Mouse (Mus musculus) cerebellum, postnatal 25 days (tissue): ENCODE results near the gene Fmnl2.

ENCODE experiments used
- DNase-seq, 2 experiments: peaks; one replicate each; pipeline ENCODE4 v3.0.0; 2021; ENCODE audit warnings: mixed read lengths in 2 of 2

Fmnl2 gene

DNA sequence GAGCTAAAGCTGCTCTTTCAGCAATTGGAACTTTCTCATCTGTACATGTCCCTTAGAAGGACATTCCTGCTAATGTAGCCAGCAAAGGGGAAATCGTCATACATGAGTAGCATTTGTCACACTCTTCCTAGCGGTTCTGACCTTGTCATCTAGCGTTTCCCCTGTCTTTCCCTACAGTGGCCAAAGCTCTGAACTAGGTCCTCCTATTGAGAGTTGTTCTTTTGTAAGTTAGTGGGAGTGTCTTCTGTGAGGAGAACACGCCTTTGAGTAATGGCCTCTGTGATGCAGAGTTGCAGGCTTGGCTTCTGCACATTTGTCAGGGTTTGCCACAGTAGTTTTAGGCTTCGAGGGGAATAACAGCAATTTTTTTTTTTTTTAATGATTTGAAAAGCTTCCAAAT, 250.9 kb downstream of the Fmnl2 start:
- DNase-seq = no peak

DNA sequence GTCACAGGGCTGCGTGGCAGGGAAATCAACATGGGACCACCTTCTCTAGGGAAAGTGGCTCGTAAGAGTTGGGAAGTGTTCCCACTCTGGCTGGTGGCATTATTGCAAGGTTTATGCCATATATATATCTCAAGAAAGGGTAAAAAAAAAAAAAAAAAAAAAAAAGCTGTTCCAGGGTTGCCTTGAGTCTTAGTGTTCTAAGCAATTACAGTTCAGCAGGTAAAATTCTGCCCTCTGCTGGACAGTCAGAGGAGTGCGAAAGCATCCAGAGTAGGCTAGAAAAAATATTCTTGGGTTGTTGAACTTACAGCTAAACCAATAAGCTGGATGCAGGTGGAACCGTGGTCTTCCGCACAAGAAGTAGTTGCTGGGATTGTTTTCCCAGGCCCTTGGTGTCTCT, 264.1 kb downstream of the Fmnl2 start:
- peak; percentile 51 to 72 for DNase-seq

DNA sequence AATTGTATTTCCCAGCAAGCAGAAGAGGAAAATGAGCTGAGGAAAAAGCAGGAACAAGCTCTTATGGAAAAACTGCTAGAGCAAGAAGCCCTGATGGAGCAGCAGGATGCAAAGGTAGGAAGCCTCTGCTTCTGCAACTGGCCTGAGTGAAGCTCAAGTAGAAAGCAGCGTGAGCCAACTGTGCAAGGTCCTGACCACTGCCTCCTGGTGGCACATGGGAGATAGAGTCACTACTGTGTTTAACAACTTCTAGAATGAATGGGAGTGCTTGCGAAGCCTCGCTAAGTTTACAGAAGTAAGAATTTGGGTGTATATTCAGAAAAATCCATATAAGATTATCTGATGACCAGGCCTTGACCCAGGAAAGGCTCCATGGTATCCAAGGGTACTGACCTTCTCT, 268.3 kb downstream of the Fmnl2 start:
- DNase-seq = peak in 1 of 2 experiments; percentile 25

DNA sequence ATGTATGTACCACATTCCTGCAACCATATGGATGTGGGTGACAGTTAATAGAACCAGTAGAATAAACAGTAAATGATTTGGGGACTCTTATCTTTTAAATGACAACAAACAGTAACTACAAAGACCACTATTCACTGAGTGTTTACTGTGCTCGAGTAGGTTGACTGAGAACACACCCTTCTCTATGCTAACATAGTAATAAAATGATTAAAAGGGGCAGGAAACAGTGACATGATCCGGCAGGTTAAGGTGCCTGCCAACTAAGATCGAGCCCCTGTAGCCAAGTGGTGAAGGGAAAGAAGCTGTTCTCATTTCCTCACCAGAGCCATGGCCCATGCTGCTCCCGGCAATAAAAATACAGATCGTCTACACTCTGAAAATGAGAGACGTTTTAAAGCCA, 271.4 kb downstream of the Fmnl2 start:
- no peak for DNase-seq

DNA sequence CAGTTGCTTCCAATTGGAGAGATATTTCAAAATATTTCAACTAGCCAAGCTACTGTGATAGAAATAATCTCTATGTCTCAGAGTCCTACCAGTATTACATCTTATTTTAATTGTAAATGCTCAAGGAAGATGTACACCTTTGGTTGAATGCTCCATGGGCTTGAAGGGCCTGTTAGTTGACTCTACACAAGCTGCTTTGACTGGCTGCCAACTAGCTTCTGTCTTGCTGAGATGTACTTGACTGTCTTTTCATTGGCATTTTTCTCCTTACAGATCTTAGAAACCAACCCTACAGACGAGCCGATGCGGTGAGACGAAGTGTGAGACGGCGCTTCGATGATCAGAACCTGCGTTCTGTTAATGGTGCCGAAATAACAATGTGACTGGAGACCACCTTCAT, 273.9 kb downstream of the Fmnl2 start:
- DNase-seq = peak; percentile 45 to 71

DNA sequence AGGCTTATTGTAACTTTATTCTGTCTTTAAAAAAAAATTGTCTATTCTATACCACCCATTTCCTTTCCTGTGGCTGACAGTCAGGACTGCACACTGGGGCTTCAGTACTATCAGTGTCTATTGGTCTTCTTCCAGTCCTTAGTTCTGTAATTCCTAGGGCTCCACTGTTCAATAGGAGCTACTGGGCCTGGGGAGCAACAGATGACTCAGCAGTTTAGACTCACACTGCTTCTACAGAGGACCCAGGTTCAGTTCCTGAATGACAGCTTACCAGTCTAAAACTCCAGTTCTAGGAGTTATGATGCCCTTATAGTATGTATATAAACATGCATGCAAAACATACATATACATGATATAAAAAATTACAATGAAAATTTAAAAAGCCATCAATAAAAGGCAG, 289.2 kb downstream of the Fmnl2 start:
- no peak for DNase-seq

DNA sequence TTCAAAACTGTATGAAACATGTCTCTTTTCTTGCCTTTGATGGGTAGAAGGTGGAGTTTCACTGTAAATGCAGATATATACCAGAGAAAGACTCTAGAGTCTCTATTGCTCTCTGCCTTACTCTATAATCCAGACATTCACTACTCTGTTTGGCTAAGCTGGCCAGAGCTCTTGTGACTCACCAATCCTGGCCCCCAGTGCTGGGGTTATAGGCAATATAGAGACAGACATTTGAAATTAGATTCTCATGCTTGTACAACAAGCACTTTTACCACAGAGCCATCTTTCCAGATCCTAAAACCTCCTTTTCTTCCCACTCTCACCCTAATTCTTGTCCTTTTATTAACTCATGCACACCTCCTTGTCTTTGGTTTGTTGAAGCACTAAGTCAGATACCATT, 316.3 kb downstream of the Fmnl2 start:
- no peak for DNase-seq

DNA sequence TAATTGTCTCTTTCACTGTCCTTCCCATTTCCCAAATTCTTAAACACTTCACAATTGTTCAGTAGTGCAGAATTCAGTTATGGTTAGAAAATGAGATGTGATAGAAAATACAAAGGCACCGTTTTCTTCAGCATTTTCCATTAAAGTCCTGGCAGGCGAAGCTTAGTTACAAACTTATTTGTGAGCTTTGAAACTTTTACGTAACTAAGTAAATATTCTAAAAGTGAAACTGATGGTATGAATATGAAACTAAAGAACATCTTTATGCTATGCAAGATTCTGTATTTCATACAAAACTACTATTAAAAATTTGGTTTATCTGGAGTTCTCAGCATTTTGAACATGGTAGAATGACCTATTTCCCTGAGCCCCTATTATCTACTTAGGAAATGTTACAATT, 321.3 kb downstream of the Fmnl2 start:
- DNase-seq = no peak

DNA sequence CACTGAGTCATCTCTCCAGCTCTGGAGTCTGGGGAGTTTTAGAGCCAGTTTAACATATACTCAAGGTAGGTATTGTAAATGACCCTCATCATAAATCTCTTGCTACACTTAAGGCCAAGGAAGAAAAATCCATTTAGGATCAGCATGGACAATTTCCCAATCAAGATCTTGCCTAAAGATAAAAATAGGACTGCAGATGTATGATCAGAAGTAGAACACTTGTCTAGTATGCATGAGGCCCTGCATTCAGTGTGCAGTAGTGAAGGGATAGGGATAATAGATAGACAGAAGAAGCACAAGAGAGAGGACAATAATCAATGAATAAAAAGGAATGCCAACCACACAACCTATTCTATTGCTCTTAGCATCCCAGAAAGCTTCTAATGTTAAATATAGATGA, 322.2 kb downstream of the Fmnl2 start:
- DNase-seq = no peak
